Mouse (Mus musculus) lung, postnatal 0 days (tissue): ENCODE results near the gene Icam5.

Experiments
- CTCF ChIP-seq: IDR thresholded peaks from 2 replicates; pipeline ENCODE4 v1.5.1; 2016; ENCODE audit warnings: antibody characterized with exemption, mild to moderate bottlenecking
- EP300 ChIP-seq: IDR thresholded peaks from 2 replicates; pipeline ENCODE4 v1.6.1; 2016; ENCODE audit warnings: antibody characterized with exemption, mild to moderate bottlenecking, control low read depth

DNA sequence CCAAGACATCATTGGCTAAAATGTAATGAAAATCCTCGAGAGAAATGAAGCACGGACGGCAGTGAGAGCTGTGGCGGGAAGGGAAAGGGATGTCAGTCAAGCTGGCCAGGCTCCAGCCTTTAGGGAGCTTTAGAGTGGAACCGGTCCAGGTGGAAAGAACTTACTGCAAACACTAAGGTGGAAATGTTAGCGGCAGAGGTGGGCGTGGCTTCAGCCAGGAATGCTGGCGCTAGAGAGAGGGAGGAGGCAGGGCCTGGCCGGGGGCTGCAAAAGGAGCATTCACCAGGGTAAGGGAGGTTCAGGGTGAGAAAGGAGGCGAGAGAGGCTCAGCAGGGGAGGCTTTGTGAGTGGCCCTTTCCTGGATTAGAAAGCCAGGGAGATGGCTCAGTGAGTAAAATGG, 41.0 kb upstream of the Icam5 start:
- TF ChIP-seq EP300 (peak; percentile 33; the same call in 1 of the 2 replicates), CTCF (no peak)
